In genomic region chr17:28251579-28252280, GRCm38 (mm10) we compare ENCODE assay signal across 18 mouse cellular contexts. TPM values are rescaled to one million over a fixed set of nuclear protein-coding genes. Genes with fewer than 3 reads are reported as not detected.
DNase-seq lines count a peak whose midpoint lies in the region; ATAC-seq lines count a peak whose summit lies in the region.
"Had no signal": no experiment of that assay in that cellular context is flagged by ENCODE, and none has a peak within 500 bp of the region (broad histone marks: within the 10 kb centered on the region; RNA-seq: fewer than 3 reads in every experiment).

No protein-coding gene starts in this region.

- intact Hi-C loops in heart, postnatal 10 days (cut with DNase I): no loop called here

- H3K4me2 ChIP-seq in liver, embryonic 13.5 days: no peak overlapping the region
- H3K4me2 ChIP-seq: midbrain, embryonic 11.5 days had no signal

- H3K27me3 ChIP-seq in liver, embryonic 13.5 days: no peaks in the 10 kb centered on the region
- H3K27me3 ChIP-seq: CH12.LX had no signal

- DNase-seq in heart, postnatal 4 days: peak; percentile 28
- DNase-seq in heart, postnatal 10 days: no peak
- DNase-seq in 416B (ENCODE audit: low read depth): peak; percentile 62
- no peak for DNase-seq in liver, embryonic 13.5 days
- DNase-seq in retina, embryonic 14.5 days (ENCODE audit: low spot score): no peak
- DNase-seq in kidney, postnatal 14 days: no peak
- no peak for DNase-seq in testis, postnatal 10 days (ENCODE audit: low spot score)
- DNase-seq: cerebellum, adult 18-20 months; forebrain, postnatal 0 days; gastrocnemius, postnatal 36 days; kidney, postnatal 10 days; right cerebral cortex, postnatal 4 days; thymus, postnatal 4 days had no signal

- H3K9ac ChIP-seq in liver, embryonic 13.5 days: peak overlapping the region; percentile 1; the same call in 1 of the 2 replicates
- H3K9ac ChIP-seq: forebrain, postnatal 0 days had no signal

- H3K4me1 ChIP-seq in brown adipose tissue, adult 24 weeks (ENCODE audit: control insufficient read depth, insufficient read depth, insufficient read length, low read length): peaks cover 50% of the 10 kb centered on the region
- peaks cover 69% of the 10 kb centered on the region for H3K4me1 ChIP-seq in liver, embryonic 13.5 days (replicated peaks)

- ATAC-seq in liver, embryonic 13.5 days (ENCODE audit: low read depth): no peak
- ATAC-seq: forebrain, postnatal 0 days; hindbrain, postnatal 0 days had no signal

- peak overlapping the region; percentile 52 for H3K27ac ChIP-seq in brown adipose tissue, adult 24 weeks (replicated peaks; ENCODE audit: low read depth, low read length)
- H3K27ac ChIP-seq in liver, embryonic 13.5 days: no peak overlapping the region
- H3K27ac ChIP-seq: hindbrain, postnatal 0 days had no signal

- no peaks in the 10 kb centered on the region for H3K9me3 ChIP-seq in liver, embryonic 13.5 days (replicated peaks)

- peaks cover 18% of the 10 kb centered on the region for H3K36me3 ChIP-seq in liver, embryonic 13.5 days

- 60% methylated on average over 12 of the region's 12 CpGs for WGBS in liver, embryonic 13.5 days (ENCODE audit: insufficient replicate concordance)

- H3K4me3 ChIP-seq in brown adipose tissue, adult 24 weeks (ENCODE audit: insufficient read depth, low read depth, low read length): no peak overlapping the region
- no peak overlapping the region for H3K4me3 ChIP-seq in liver, embryonic 13.5 days (replicated peaks)
- H3K4me3 ChIP-seq: erythroblast, embryonic 14.5 days had no signal

RNA-seq across cellular contexts. Expression of gene Ppard, which starts 19.2 kb away (rescaled TPM):
- 10 to 100 TPM; 21.9 to 22.3 TPM for total RNA-seq in heart, postnatal 4 days (2021)
- total RNA-seq in heart, postnatal 10 days (2021): 10 to 100 TPM; 28.0 to 28.8 TPM
- polyA plus RNA-seq in brown adipose tissue, adult 24 weeks (2012; ENCODE audit: insufficient read depth, insufficient read length, missing spikeins): 14.2 and 15.2 TPM in 2 replicates
- 1.3 and 1.4 TPM in 2 replicates for polyA plus RNA-seq in liver, embryonic 13.5 days (2015; fragmentation: Nextera tagmentation; extraction: Ambion mirVana)

RNA-seq across cellular contexts. Expression of gene Def6, which starts 44.2 kb away (rescaled TPM):
- 1 to 10 TPM; 2.8 to 3.3 TPM for total RNA-seq in heart, postnatal 4 days (2021)
- 1 to 10 TPM; 3.4 to 4.0 TPM for total RNA-seq in heart, postnatal 10 days (2021)
- polyA plus RNA-seq in brown adipose tissue, adult 24 weeks (2012; ENCODE audit: insufficient read depth, insufficient read length, missing spikeins): 0.71 and 2.1 TPM in 2 replicates
- 14.6 and 14.8 TPM in 2 replicates for polyA plus RNA-seq in liver, embryonic 13.5 days (2015; fragmentation: Nextera tagmentation; extraction: Ambion mirVana)

Comparison
In these comparisons a context has a peak if more than half of its experiments do, and no peak if none do; other contexts are left out.
1. DNase-seq: peak in heart, postnatal 4 days (single experiment) and 416B (single experiment); none in heart, postnatal 10 days (0 of 2), liver, embryonic 13.5 days (single experiment), retina, embryonic 14.5 days (single experiment), kidney, postnatal 14 days (single experiment) and testis, postnatal 10 days (single experiment).